Mouse (Mus musculus): Measurements from ENCODE around the gene Rasgef1b. TPM values are rescaled to one million over a fixed set of nuclear protein-coding genes. Genes with fewer than 3 reads are reported as not detected.

Gene Rasgef1b
- total RNA-seq, 2 experiments from 2014 or later: 7.4 to 7.7 TPM

GRCm38 (mm10) chr5:99215207-99216157 is 513.4 kb downstream of the Rasgef1b start:
- intact Hi-C loops (cut with DNase I): no loop called here
- no peak for DNase-seq (ENCODE audit: low spot score)

- DNase-seq (ENCODE audit: low spot score): no peak
- intact Hi-C loops (cut with DNase I): no loop called here
These were observed 514.5 kb downstream of the Rasgef1b start for GRCm38 (mm10) chr5:99214400-99214799.

- DNase-seq (ENCODE audit: low spot score): no peak
- intact Hi-C loops (cut with DNase I): no loop called here
These were observed 515.7 kb downstream of the Rasgef1b start for GRCm38 (mm10) chr5:99213211-99213610.

- DNase-seq (ENCODE audit: low spot score): no peak
- intact Hi-C loops (cut with DNase I): loop anchor here (10.0 kb wide), 1 partner anchor 521 kb away; the partner anchor contains the start of gene Rasgef1b
These were observed 525.4 kb downstream of the Rasgef1b start for GRCm38 (mm10) chr5:99203475-99203874.

- no peak for DNase-seq (ENCODE audit: low spot score)
- intact Hi-C loops (cut with DNase I): loop anchor here (1.0 to 10.0 kb wide), 4 partner anchors 46 to 698 kb away; partner anchors contain the start of gene Rasgef1b
These were observed 526.6 kb downstream of the Rasgef1b start for GRCm38 (mm10) chr5:99202074-99202837.

- intact Hi-C loops (cut with DNase I): no loop called here
- DNase-seq (ENCODE audit: low spot score): no peak
These were observed 533.4 kb downstream of the Rasgef1b start for GRCm38 (mm10) chr5:99195436-99195835.

- DNase-seq (ENCODE audit: low spot score): no peak
- intact Hi-C loops (cut with DNase I): no loop called here
These were observed 537.7 kb downstream of the Rasgef1b start for GRCm38 (mm10) chr5:99190941-99191800.

GRCm38 (mm10) chr5:99183637-99184036 is 545.2 kb downstream of the Rasgef1b start:
- no peak for DNase-seq (ENCODE audit: low spot score)
- intact Hi-C loops (cut with DNase I): no loop called here

- intact Hi-C loops (cut with DNase I): no loop called here
- DNase-seq (ENCODE audit: low spot score): no peak
These were observed 554.1 kb downstream of the Rasgef1b start for GRCm38 (mm10) chr5:99174608-99175385.

- intact Hi-C loops (cut with DNase I): no loop called here
- DNase-seq (ENCODE audit: low spot score): no peak
These were observed 559.0 kb downstream of the Rasgef1b start for GRCm38 (mm10) chr5:99169836-99170235.

- DNase-seq (ENCODE audit: low spot score): no peak
- intact Hi-C loops (cut with DNase I): no loop called here
These were observed 561.1 kb downstream of the Rasgef1b start for GRCm38 (mm10) chr5:99167767-99168166.

Other genes with a start within 250 kb of the Rasgef1b start
- gene Vamp9, start 177.2 kb upstream of the Rasgef1b start, total RNA-seq (2021): not detected
- gene Hnrnpd, start 249.9 kb upstream of the Rasgef1b start, total RNA-seq (2021): 10 to 100 TPM; 71.1 to 80.9 TPM
- gene 4930524J08Rik, start 250.0 kb upstream of the Rasgef1b start, total RNA-seq (2021): under 1 TPM; 0.60 to 0.95 TPM

All from heart, postnatal 25 days (tissue).